Mouse (Mus musculus): ENCODE results near the gene Nell2. TPM values are rescaled to one million over a fixed set of nuclear protein-coding genes. Genes with fewer than 3 reads are reported as not detected.

Nell2 gene
- polyA plus RNA-seq, 1 experiment from 2014 or later: 4.2 TPM

DNA sequence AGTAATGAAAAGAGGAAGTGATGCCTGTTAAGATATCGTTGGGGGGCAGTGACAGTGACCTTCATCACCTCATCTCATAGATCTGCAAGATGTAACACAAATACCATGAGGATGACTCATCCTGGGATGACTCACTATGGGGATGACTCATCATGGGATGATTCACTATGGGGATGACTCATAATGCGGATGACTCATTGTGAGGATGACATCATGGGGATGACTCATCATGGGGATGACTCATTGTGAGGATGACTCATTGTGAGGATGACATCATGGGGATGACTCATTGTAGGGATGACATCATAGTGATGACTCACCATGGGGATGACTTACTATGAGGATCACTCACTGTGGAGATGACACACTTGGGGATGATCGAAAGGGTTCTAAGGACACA, 251.8 kb downstream of the Nell2 start:
- H3K4me2 ChIP-seq (ENCODE audit: low read depth, severe bottlenecking): no peak overlapping the region
- no peak for DNase-seq (ENCODE audit: low spot score)
- ATAC-seq (ENCODE audit: insufficient number of reproducible peaks, low FRiP score, low TSS enrichment, low read depth): no peak
- no peaks in the 10 kb centered on the region for H3K9me3 ChIP-seq (ENCODE audit: control insufficient read depth, low read length)
- H3K9ac ChIP-seq (ENCODE audit: low read length): no peak overlapping the region
- no peak overlapping the region for H3K4me3 ChIP-seq (ENCODE audit: low read depth, low read length)
- no peaks in the 10 kb centered on the region for H3K27me3 ChIP-seq (ENCODE audit: control insufficient read depth, insufficient read depth, low read length)
- no peaks in the 10 kb centered on the region for H3K4me1 ChIP-seq (ENCODE audit: control insufficient read depth, insufficient read depth, low read length)
- WGBS: 96% methylated on average over 3 of the region's 3 CpGs
- H3K27ac ChIP-seq (replicated peaks; ENCODE audit: low read depth, low read length): no peak overlapping the region
- H3K36me3 ChIP-seq (ENCODE audit: control insufficient read depth, insufficient read depth, low read length): no peaks in the 10 kb centered on the region

- Histone ChIP-seq H3K4me3 (ENCODE audit: low read depth, low read length) (no peak overlapping the region), H3K9me3 (ENCODE audit: control insufficient read depth, low read length) (no peaks in the 10 kb centered on the region), H3K9ac (ENCODE audit: low read length) (no peak overlapping the region), H3K4me1 (ENCODE audit: control insufficient read depth, insufficient read depth, low read length) (no peaks in the 10 kb centered on the region), H3K36me3 (ENCODE audit: control insufficient read depth, insufficient read depth, low read length) (no peaks in the 10 kb centered on the region), H3K27ac (replicated peaks; ENCODE audit: low read depth, low read length) (no peak overlapping the region), H3K27me3 (ENCODE audit: control insufficient read depth, insufficient read depth, low read length) (no peaks in the 10 kb centered on the region), H3K4me2 (ENCODE audit: low read depth, severe bottlenecking) (no peak overlapping the region)
- WGBS: 90% methylated on average over 5 of the region's 5 CpGs
- ATAC-seq (ENCODE audit: insufficient number of reproducible peaks, low FRiP score, low TSS enrichment, low read depth) (no peak), DNase-seq (ENCODE audit: low spot score) (no peak)
Observed at GRCm38 (mm10) chr15:95275553-95275952, 252.8 kb downstream of the Nell2 start.

- no peak overlapping the region for H3K9ac ChIP-seq (ENCODE audit: low read length)
- ATAC-seq (ENCODE audit: insufficient number of reproducible peaks, low FRiP score, low TSS enrichment, low read depth) (no peak), DNase-seq (ENCODE audit: low spot score) (no peak)
- H3K9me3 ChIP-seq (ENCODE audit: control insufficient read depth, low read length): no peaks in the 10 kb centered on the region
- H3K27ac ChIP-seq (replicated peaks; ENCODE audit: low read depth, low read length): no peak overlapping the region
- no peaks in the 10 kb centered on the region for H3K4me1 ChIP-seq (ENCODE audit: control insufficient read depth, insufficient read depth, low read length)
- no peak overlapping the region for H3K4me2 ChIP-seq (ENCODE audit: low read depth, severe bottlenecking)
- no peaks in the 10 kb centered on the region for H3K27me3 ChIP-seq (ENCODE audit: control insufficient read depth, insufficient read depth, low read length)
- H3K36me3 ChIP-seq (ENCODE audit: control insufficient read depth, insufficient read depth, low read length): no peaks in the 10 kb centered on the region
- no peak overlapping the region for H3K4me3 ChIP-seq (ENCODE audit: low read depth, low read length)
- 69% methylated on average over 3 of the region's 3 CpGs for WGBS
Observed at GRCm38 (mm10) chr15:95273236-95273635, 255.1 kb downstream of the Nell2 start.

GRCm38 (mm10) chr15:95272167-95272566, 256.2 kb downstream of the Nell2 start:
- Histone ChIP-seq H3K4me3 (ENCODE audit: low read depth, low read length) (no peak overlapping the region), H3K27ac (replicated peaks; ENCODE audit: low read depth, low read length) (no peak overlapping the region), H3K9ac (ENCODE audit: low read length) (no peak overlapping the region), H3K27me3 (ENCODE audit: control insufficient read depth, insufficient read depth, low read length) (no peaks in the 10 kb centered on the region), H3K9me3 (ENCODE audit: control insufficient read depth, low read length) (no peaks in the 10 kb centered on the region), H3K36me3 (ENCODE audit: control insufficient read depth, insufficient read depth, low read length) (no peaks in the 10 kb centered on the region), H3K4me1 (ENCODE audit: control insufficient read depth, insufficient read depth, low read length) (no peaks in the 10 kb centered on the region), H3K4me2 (ENCODE audit: low read depth, severe bottlenecking) (no peak overlapping the region)
- no peak for ATAC-seq (ENCODE audit: insufficient number of reproducible peaks, low FRiP score, low TSS enrichment, low read depth)
- 90% methylated on average over 3 of the region's 3 CpGs for WGBS
- no peak for DNase-seq (ENCODE audit: low spot score)

GRCm38 (mm10) chr15:95259671-95260450, 268.5 kb downstream of the Nell2 start:
- H3K9me3 ChIP-seq (ENCODE audit: control insufficient read depth, low read length): no peaks in the 10 kb centered on the region
- no peaks in the 10 kb centered on the region for H3K36me3 ChIP-seq (ENCODE audit: control insufficient read depth, insufficient read depth, low read length)
- no peaks in the 10 kb centered on the region for H3K4me1 ChIP-seq (ENCODE audit: control insufficient read depth, insufficient read depth, low read length)
- H3K27ac ChIP-seq (replicated peaks; ENCODE audit: low read depth, low read length): no peak overlapping the region
- H3K4me3 ChIP-seq (ENCODE audit: low read depth, low read length): no peak overlapping the region
- H3K27me3 ChIP-seq (ENCODE audit: control insufficient read depth, insufficient read depth, low read length): no peaks in the 10 kb centered on the region
- DNase-seq (ENCODE audit: low spot score): no peak
- ATAC-seq (ENCODE audit: insufficient number of reproducible peaks, low FRiP score, low TSS enrichment, low read depth): no peak
- H3K9ac ChIP-seq (ENCODE audit: low read length): no peak overlapping the region
- WGBS: 88% methylated on average over 2 of the region's 2 CpGs
- no peak overlapping the region for H3K4me2 ChIP-seq (ENCODE audit: low read depth, severe bottlenecking)

DNA sequence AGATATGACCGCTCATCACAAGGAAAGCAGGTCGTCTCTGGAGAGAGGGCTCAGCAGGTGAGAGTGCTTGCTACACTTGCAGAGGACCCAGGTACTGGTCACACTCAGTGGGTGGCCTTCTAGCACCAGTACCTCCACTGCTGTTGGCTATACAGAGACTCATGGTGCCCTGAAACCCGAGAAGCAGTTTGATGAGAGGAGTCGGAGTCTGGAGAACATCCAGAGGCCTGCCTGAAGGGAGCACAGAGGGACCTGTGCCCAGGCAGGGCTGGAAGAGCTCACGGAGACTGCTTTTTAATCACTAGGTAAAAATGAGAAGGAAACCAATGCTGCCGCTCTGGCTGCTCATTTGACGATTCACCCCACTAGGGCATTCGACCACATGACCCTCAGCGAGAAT, 271.2 kb downstream of the Nell2 start:
- WGBS: 53% methylated on average over 9 of the region's 9 CpGs
- H3K9me3 ChIP-seq (ENCODE audit: control insufficient read depth, low read length): no peaks in the 10 kb centered on the region
- H3K4me2 ChIP-seq (ENCODE audit: low read depth, severe bottlenecking): no peak overlapping the region
- H3K4me1 ChIP-seq (ENCODE audit: control insufficient read depth, insufficient read depth, low read length): no peaks in the 10 kb centered on the region
- no peak overlapping the region for H3K9ac ChIP-seq (ENCODE audit: low read length)
- no peaks in the 10 kb centered on the region for H3K27me3 ChIP-seq (ENCODE audit: control insufficient read depth, insufficient read depth, low read length)
- H3K36me3 ChIP-seq (ENCODE audit: control insufficient read depth, insufficient read depth, low read length): no peaks in the 10 kb centered on the region
- peak; percentile 25 for DNase-seq (ENCODE audit: low spot score)
- H3K4me3 ChIP-seq (ENCODE audit: low read depth, low read length): no peak overlapping the region
- H3K27ac ChIP-seq (replicated peaks; ENCODE audit: low read depth, low read length): no peak overlapping the region
- no peak for ATAC-seq (ENCODE audit: insufficient number of reproducible peaks, low FRiP score, low TSS enrichment, low read depth)

DNA sequence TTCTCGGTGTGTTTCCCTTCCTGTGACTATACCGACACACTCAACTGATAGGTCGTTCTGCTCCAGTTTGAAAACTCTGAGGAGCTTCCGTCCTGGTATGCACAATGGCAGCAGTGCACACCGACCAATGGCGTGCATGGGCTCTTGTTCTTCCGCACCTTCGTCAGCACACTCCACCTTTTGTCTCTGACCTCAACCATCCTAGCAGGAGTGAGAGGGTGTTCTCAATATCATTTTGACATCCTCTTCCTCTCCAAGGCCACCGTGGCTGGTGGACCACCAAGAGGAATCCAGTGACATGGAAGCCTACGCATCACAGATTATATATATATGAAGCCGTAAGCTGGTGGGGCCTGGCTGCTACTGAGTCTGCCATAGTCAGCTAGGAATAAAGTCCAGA, 282.8 kb downstream of the Nell2 start:
- Histone ChIP-seq H3K4me1 (ENCODE audit: control insufficient read depth, insufficient read depth, low read length) (no peaks in the 10 kb centered on the region), H3K9me3 (ENCODE audit: control insufficient read depth, low read length) (no peaks in the 10 kb centered on the region), H3K4me2 (ENCODE audit: low read depth, severe bottlenecking) (no peak overlapping the region), H3K27me3 (ENCODE audit: control insufficient read depth, insufficient read depth, low read length) (no peaks in the 10 kb centered on the region), H3K36me3 (ENCODE audit: control insufficient read depth, insufficient read depth, low read length) (no peaks in the 10 kb centered on the region), H3K4me3 (ENCODE audit: low read depth, low read length) (no peak overlapping the region), H3K9ac (ENCODE audit: low read length) (no peak overlapping the region), H3K27ac (replicated peaks; ENCODE audit: low read depth, low read length) (no peak overlapping the region)
- ATAC-seq (ENCODE audit: insufficient number of reproducible peaks, low FRiP score, low TSS enrichment, low read depth) (no peak), DNase-seq (ENCODE audit: low spot score) (no peak)
- 92% methylated on average over 11 of the region's 11 CpGs for WGBS

GRCm38 (mm10) chr15:95243876-95244275, 284.5 kb downstream of the Nell2 start:
- WGBS: 83% methylated on average over 8 of the region's 8 CpGs
- no peak for ATAC-seq (ENCODE audit: insufficient number of reproducible peaks, low FRiP score, low TSS enrichment, low read depth)

DNA sequence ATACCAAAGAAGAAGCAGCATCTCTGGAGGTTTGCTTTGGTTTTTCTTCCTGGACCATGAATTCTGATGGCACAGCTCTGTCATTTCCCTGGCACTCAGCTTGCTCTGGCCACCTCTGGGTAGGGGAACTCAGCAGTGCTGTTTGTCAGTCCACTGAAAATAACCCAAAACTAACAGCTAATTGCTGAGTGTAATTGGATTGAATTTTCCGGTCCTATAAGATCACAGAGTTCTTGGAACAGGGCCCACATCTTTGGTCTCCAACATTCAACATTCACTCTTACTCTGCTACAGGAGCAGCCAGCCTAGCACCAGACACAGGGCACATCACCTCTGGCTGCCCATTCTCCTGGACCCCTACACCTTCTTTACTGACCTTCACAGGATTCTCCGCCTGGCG, 287.2 kb downstream of the Nell2 start:
- Histone ChIP-seq H3K27ac (replicated peaks; ENCODE audit: low read depth, low read length) (no peak overlapping the region), H3K4me3 (ENCODE audit: low read depth, low read length) (no peak overlapping the region), H3K27me3 (ENCODE audit: control insufficient read depth, insufficient read depth, low read length) (no peaks in the 10 kb centered on the region), H3K4me2 (ENCODE audit: low read depth, severe bottlenecking) (no peak overlapping the region), H3K9me3 (ENCODE audit: control insufficient read depth, low read length) (no peaks in the 10 kb centered on the region), H3K36me3 (ENCODE audit: control insufficient read depth, insufficient read depth, low read length) (no peaks in the 10 kb centered on the region), H3K9ac (ENCODE audit: low read length) (no peak overlapping the region), H3K4me1 (ENCODE audit: control insufficient read depth, insufficient read depth, low read length) (no peaks in the 10 kb centered on the region)
- DNase-seq (ENCODE audit: low spot score) (no peak), ATAC-seq (ENCODE audit: insufficient number of reproducible peaks, low FRiP score, low TSS enrichment, low read depth) (no peak)
- 96% methylated on average over 3 of the region's 3 CpGs for WGBS

More at GRCm38 (mm10) chr15:95243876-95244275, 284.5 kb downstream of the Nell2 start:
- Histone ChIP-seq H3K4me1 (ENCODE audit: control insufficient read depth, insufficient read depth, low read length) (no peaks in the 10 kb centered on the region), H3K9ac (ENCODE audit: low read length) (no peak overlapping the region), H3K36me3 (ENCODE audit: control insufficient read depth, insufficient read depth, low read length) (no peaks in the 10 kb centered on the region), H3K27ac (replicated peaks; ENCODE audit: low read depth, low read length) (no peak overlapping the region), H3K9me3 (ENCODE audit: control insufficient read depth, low read length) (no peaks in the 10 kb centered on the region), H3K4me3 (ENCODE audit: low read depth, low read length) (no peak overlapping the region), H3K4me2 (ENCODE audit: low read depth, severe bottlenecking) (no peak overlapping the region), H3K27me3 (ENCODE audit: control insufficient read depth, insufficient read depth, low read length) (no peaks in the 10 kb centered on the region)
- no peak for DNase-seq (ENCODE audit: low spot score)

Data from limb, embryonic 11.5 days (tissue).